Mouse (Mus musculus): ENCODE data around the gene Snrpa1.
A peak's percentile ranks its signal among the peaks of the same experiment; 100 is the strongest.

DNA sequence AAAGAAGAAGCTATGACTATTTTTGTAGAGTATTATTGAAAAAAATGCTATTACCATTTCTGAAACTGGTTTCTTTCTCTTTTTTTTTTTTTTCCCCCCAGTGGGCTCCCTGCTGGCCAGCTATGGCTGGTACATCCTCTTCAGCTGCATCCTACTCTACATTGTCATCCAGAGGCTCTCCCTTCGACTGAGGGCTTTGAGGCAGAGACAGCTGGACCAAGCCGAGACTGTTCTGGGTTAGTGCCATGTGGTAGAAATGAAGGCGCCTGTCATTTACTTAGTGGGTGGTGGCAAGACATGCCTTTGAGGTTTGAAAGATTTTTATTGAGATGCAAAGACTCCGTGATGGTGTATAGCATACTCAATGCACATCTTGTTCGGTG lies 21.4 kb downstream of the Snrpa1 start:
- peak; percentile 36 for TF ChIP-seq CTCF (IDR thresholded peaks at IDR 0.05; ENCODE audit: low read depth)
- no peak for TF ChIP-seq EP300 (optimal IDR thresholded peaks at IDR 0.05)

Data from stomach, postnatal 0 days (tissue).